Mouse (Mus musculus) midbrain, embryonic 13.5 days (tissue): ENCODE measurements around the gene Ttc21b. TPM values are rescaled to one million over a fixed set of nuclear protein-coding genes. Genes with fewer than 3 reads are reported as not detected.
"Not testable (repeated sequence)": the region's sequence is repeated elsewhere in the genome, so short reads cannot be mapped to it uniquely, and the experiment has no call there.

Source experiments
- ATAC-seq: fragments of 200-750 bp; cut with Nextera tagmentation; 2 replicates; pipeline ENCODE4 v1.8.0; 2017; ENCODE audit warnings: mild to moderate bottlenecking, moderate TSS enrichment, moderate library complexity
- H3K27ac ChIP-seq: fragments of 300-500 bp; sonication (generic); 2 replicates; pipeline ENCODE4 v1.5.1; 2015; ENCODE audit warnings: inconsistent platforms, mild to moderate bottlenecking, moderate library complexity
- H3K27me3 ChIP-seq: fragments of 300-500 bp; sonication (generic); 2 replicates; pipeline ENCODE4 v1.6.1; 2015; ENCODE audit warnings: mild to moderate bottlenecking, inconsistent platforms
- H3K36me3 ChIP-seq: fragments of 300-500 bp; sonication (generic); 2 replicates; pipeline ENCODE4 v1.6.1; 2015; ENCODE audit warnings: mild to moderate bottlenecking, inconsistent platforms
- H3K4me1 ChIP-seq: fragments of 300-500 bp; sonication (generic); replicated peaks from 2 replicates; pipeline ENCODE4 v1.6.1; 2015; ENCODE audit warnings: inconsistent platforms
- H3K4me2 ChIP-seq: fragments of 300-500 bp; sonication (generic); replicated peaks from 2 replicates; pipeline ENCODE4 v1.6.1; 2015; ENCODE audit warnings: moderate library complexity, mild to moderate bottlenecking, inconsistent platforms
- H3K4me3 ChIP-seq: fragments of 300-500 bp; sonication (generic); replicated peaks from 2 replicates; pipeline ENCODE4 v1.5.1; 2015; ENCODE audit warnings: mild to moderate bottlenecking, inconsistent platforms
- H3K9ac ChIP-seq: fragments of 300-500 bp; sonication (generic); replicated peaks from 2 replicates; pipeline ENCODE4 v1.6.1; 2015; ENCODE audit warnings: mild to moderate bottlenecking, inconsistent platforms
- H3K9me3 ChIP-seq: fragments of 300-500 bp; sonication (generic); 2 replicates; pipeline ENCODE4 v1.6.1; 2016; ENCODE audit warnings: mild to moderate bottlenecking, inconsistent platforms
- WGBS: fragments of 180-500 bp; shearing (Covaris S2); methylation state at CpG from one replicate; pipeline ENCODE4 v1.1.7; 2015; 5-methylcytosine and 5-hydroxymethylcytosine counted together
- polyA plus RNA-seq: library from polyadenylated mRNA; unstranded; fragments of >200 nt; fragmentation: Nextera tagmentation; extraction: Ambion mirVana; gene quantifications from 2 replicates; pipeline ENCODE4 v1.2.1, GENCODE M21; 2015

Ttc21b gene
- polyA plus RNA-seq, 1 experiment from 2014 or later: 13.7 TPM

- WGBS: 95% methylated on average over 5 of the region's 5 CpGs
- H3K9me3 ChIP-seq: no peaks in the 10 kb centered on the region
- H3K4me2 ChIP-seq: no peak overlapping the region
- no peak overlapping the region for H3K27ac ChIP-seq
- H3K4me1 ChIP-seq: no peaks in the 10 kb centered on the region
- H3K9ac ChIP-seq: no peak overlapping the region
- no peak for ATAC-seq
- H3K27me3 ChIP-seq: no peaks in the 10 kb centered on the region
- peaks cover 19% of the 10 kb centered on the region for H3K36me3 ChIP-seq
- no peak overlapping the region for H3K4me3 ChIP-seq
These were observed 66.3 kb downstream of the Ttc21b start for GRCm38 (mm10) chr2:66190157-66190556.

- 98% methylated on average over 12 of the region's 12 CpGs for WGBS
- H3K36me3 ChIP-seq: peaks cover 17% of the 10 kb centered on the region
- not testable (repeated sequence) for H3K27me3 ChIP-seq, H3K4me2 ChIP-seq, H3K27ac ChIP-seq, H3K4me1 ChIP-seq, ATAC-seq, H3K9ac ChIP-seq, H3K9me3 ChIP-seq, H3K4me3 ChIP-seq
These were observed 67.2 kb downstream of the Ttc21b start for GRCm38 (mm10) chr2:66189197-66189596.

GRCm38 (mm10) chr2:66187520-66187919 lies 68.9 kb downstream of the Ttc21b start:
- no peak overlapping the region for H3K9ac ChIP-seq
- no peak for ATAC-seq
- no peaks in the 10 kb centered on the region for H3K27me3 ChIP-seq
- 67% methylated on average over 6 of the region's 6 CpGs for WGBS
- H3K4me2 ChIP-seq: no peak overlapping the region
- H3K36me3 ChIP-seq: peaks cover 18% of the 10 kb centered on the region
- no peak overlapping the region for H3K27ac ChIP-seq
- H3K4me3 ChIP-seq: no peak overlapping the region
- H3K4me1 ChIP-seq: no peaks in the 10 kb centered on the region
- no peaks in the 10 kb centered on the region for H3K9me3 ChIP-seq

- Histone ChIP-seq H3K9me3 (no peaks in the 10 kb centered on the region), H3K9ac (no peak overlapping the region), H3K4me3 (no peak overlapping the region), H3K27me3 (no peaks in the 10 kb centered on the region), H3K27ac (no peak overlapping the region), H3K4me1 (peaks cover 8% of the 10 kb centered on the region), H3K36me3 (peaks cover 15% of the 10 kb centered on the region), H3K4me2 (no peak overlapping the region)
- ATAC-seq: peak; percentile 90
- WGBS: 83% methylated on average over 7 of the region's 7 CpGs
These were observed 71.8 kb downstream of the Ttc21b start for GRCm38 (mm10) chr2:66184431-66185164.

GRCm38 (mm10) chr2:66180293-66180692 lies 76.1 kb downstream of the Ttc21b start:
- Histone ChIP-seq H3K4me3 (no peak overlapping the region), H3K9ac (no peak overlapping the region), H3K27me3 (no peaks in the 10 kb centered on the region), H3K4me1 (peaks cover 36% of the 10 kb centered on the region), H3K27ac (peak overlapping the region; percentile 35; the same call in 1 of the 2 replicates), H3K4me2 (0 out of 2 replicates have a peak overlapping the region, but pooled peaks have one; percentile 17), H3K9me3 (no peaks in the 10 kb centered on the region), H3K36me3 (0 out of 2 replicates have a peak, but pooled peaks cover 2% of the 10 kb centered on the region)
- WGBS: 30% methylated on average over 10 of the region's 10 CpGs
- no peak for ATAC-seq

GRCm38 (mm10) chr2:66179782-66180181 lies 76.6 kb downstream of the Ttc21b start:
- no peak for ATAC-seq
- Histone ChIP-seq H3K27me3 (no peaks in the 10 kb centered on the region), H3K27ac (no peak overlapping the region), H3K36me3 (0 out of 2 replicates have a peak, but pooled peaks cover 2% of the 10 kb centered on the region), H3K4me1 (peaks cover 36% of the 10 kb centered on the region), H3K4me2 (peak overlapping the region; percentile 27), H3K9ac (no peak overlapping the region), H3K4me3 (no peak overlapping the region), H3K9me3 (no peaks in the 10 kb centered on the region)
- 25% methylated on average over 10 of the region's 10 CpGs for WGBS

- Histone ChIP-seq H3K9me3 (no peaks in the 10 kb centered on the region), H3K27me3 (no peaks in the 10 kb centered on the region), H3K36me3 (0 out of 2 replicates have a peak, but pooled peaks cover 2% of the 10 kb centered on the region), H3K4me2 (peak overlapping the region; percentile 47), H3K27ac (peak overlapping the region; percentile 85), H3K4me1 (peaks cover 36% of the 10 kb centered on the region), H3K4me3 (peak overlapping the region; percentile 15), H3K9ac (no peak overlapping the region)
- no peak for ATAC-seq
- 10% methylated on average over 5 of the region's 5 CpGs for WGBS
These were observed 77.6 kb downstream of the Ttc21b start for GRCm38 (mm10) chr2:66178848-66179215.

GRCm38 (mm10) chr2:66177886-66178847 lies 78.2 kb downstream of the Ttc21b start:
- peak overlapping the region; percentile 47 for H3K4me2 ChIP-seq
- H3K4me1 ChIP-seq: peaks cover 36% of the 10 kb centered on the region
- ATAC-seq: peak; percentile 85
- peak overlapping the region; percentile 15 for H3K4me3 ChIP-seq
- H3K27ac ChIP-seq: peak overlapping the region; percentile 85
- no peak overlapping the region for H3K9ac ChIP-seq
- 7% methylated on average over 9 of the region's 9 CpGs for WGBS
- no peaks in the 10 kb centered on the region for H3K9me3 ChIP-seq
- H3K36me3 ChIP-seq: 0 out of 2 replicates have a peak, but pooled peaks cover 2% of the 10 kb centered on the region
- no peaks in the 10 kb centered on the region for H3K27me3 ChIP-seq

- WGBS: 61% methylated on average over 7 of the region's 7 CpGs
- Histone ChIP-seq H3K4me3 (no peak overlapping the region), H3K27ac (peak overlapping the region; percentile 85), H3K27me3 (no peaks in the 10 kb centered on the region), H3K36me3 (no peaks in the 10 kb centered on the region), H3K4me1 (peaks cover 36% of the 10 kb centered on the region), H3K9ac (no peak overlapping the region), H3K4me2 (no peak overlapping the region), H3K9me3 (no peaks in the 10 kb centered on the region)
- no peak for ATAC-seq
These were observed 79.4 kb downstream of the Ttc21b start for GRCm38 (mm10) chr2:66177017-66177416.

- no peak overlapping the region for H3K27ac ChIP-seq
- no peak overlapping the region for H3K4me3 ChIP-seq
- peaks cover 15% of the 10 kb centered on the region for H3K4me1 ChIP-seq
- no peak overlapping the region for H3K9ac ChIP-seq
- H3K27me3 ChIP-seq: no peaks in the 10 kb centered on the region
- H3K9me3 ChIP-seq: no peaks in the 10 kb centered on the region
- H3K36me3 ChIP-seq: no peaks in the 10 kb centered on the region
- no peak overlapping the region for H3K4me2 ChIP-seq
- 82% methylated on average over 5 of the region's 5 CpGs for WGBS
- no peak for ATAC-seq
These were observed 83.3 kb downstream of the Ttc21b start for GRCm38 (mm10) chr2:66173134-66173533.

- Histone ChIP-seq H3K4me1 (no peaks in the 10 kb centered on the region), H3K36me3 (no peaks in the 10 kb centered on the region), H3K27ac (no peak overlapping the region), H3K9me3 (no peaks in the 10 kb centered on the region), H3K4me3 (no peak overlapping the region), H3K27me3 (no peaks in the 10 kb centered on the region), H3K4me2 (no peak overlapping the region), H3K9ac (no peak overlapping the region)
- ATAC-seq: no peak
- 88% methylated on average over 3 of the region's 3 CpGs for WGBS
These were observed 84.8 kb downstream of the Ttc21b start for GRCm38 (mm10) chr2:66171643-66172042.

- H3K4me3 ChIP-seq: no peak overlapping the region
- H3K36me3 ChIP-seq: no peaks in the 10 kb centered on the region
- no peaks in the 10 kb centered on the region for H3K9me3 ChIP-seq
- H3K9ac ChIP-seq: no peak overlapping the region
- H3K4me2 ChIP-seq: no peak overlapping the region
- H3K27ac ChIP-seq: no peak overlapping the region
- ATAC-seq: no peak
- 86% methylated on average over 11 of the region's 11 CpGs for WGBS
- no peaks in the 10 kb centered on the region for H3K27me3 ChIP-seq
- no peaks in the 10 kb centered on the region for H3K4me1 ChIP-seq
These were observed 85.7 kb downstream of the Ttc21b start for GRCm38 (mm10) chr2:66170721-66171120.
